Mouse (Mus musculus) C2C12 (cell line): ENCODE data around the gene Crispld2. TPM values are rescaled to one million over a fixed set of nuclear protein-coding genes. Genes with fewer than 3 reads are reported as not detected.

ENCODE experiments used
- H3K27me3 ChIP-seq: one replicate; pipeline ENCODE4 v1.6.1; 2011; ENCODE audit not compliant: control insufficient read depth, insufficient read depth, insufficient read length
- H3K36me3 ChIP-seq: one replicate; pipeline ENCODE4 v1.6.1; 2011; ENCODE audit not compliant: control insufficient read depth, insufficient read depth
- H3K4me3 ChIP-seq: one replicate; pipeline ENCODE4 v1.5.1; 2011; ENCODE audit warnings: mild to moderate bottlenecking, control low read depth; ENCODE audit not compliant: poor library complexity, insufficient read depth, severe bottlenecking
- H3K79me2 ChIP-seq: one replicate; pipeline ENCODE4 v1.6.1; 2011; ENCODE audit not compliant: control insufficient read depth, insufficient read depth
- H3K79me3 ChIP-seq: one replicate; pipeline ENCODE4 v1.6.1; 2011; ENCODE audit warnings: low read depth, control low read depth
- H3ac ChIP-seq: one replicate; pipeline ENCODE3; 2011; ENCODE audit warnings: low read depth; ENCODE audit not compliant: control insufficient read depth, insufficient read length
- CEBPB ChIP-seq: IDR thresholded peaks from one replicate; pipeline ENCODE4 v1.6.1; 2011; ENCODE audit warnings: low read depth, mild to moderate bottlenecking, control low read depth, moderate library complexity
- CTCF ChIP-seq: IDR thresholded peaks from one replicate; pipeline ENCODE4 v1.5.1; 2011; ENCODE audit not compliant: control insufficient read depth, insufficient read depth, insufficient read length
- FOSL1 ChIP-seq: IDR thresholded peaks from one replicate; pipeline ENCODE4 v1.8.0; 2011; ENCODE audit warnings: mild to moderate bottlenecking, low read length; ENCODE audit not compliant: poor library complexity, insufficient read depth, severe bottlenecking
- MAX ChIP-seq: IDR thresholded peaks from one replicate; pipeline ENCODE4 v1.6.1; 2011; ENCODE audit warnings: mild to moderate bottlenecking, control low read depth
- MYOD1 ChIP-seq: IDR thresholded peaks from one replicate; pipeline ENCODE4 v1.6.1; 2011; ENCODE audit warnings: low read depth; ENCODE audit not compliant: control insufficient read depth, insufficient read length
- MYOG ChIP-seq: IDR thresholded peaks from one replicate; pipeline ENCODE4 v1.6.1; 2011; ENCODE audit not compliant: control insufficient read depth, insufficient read length; ENCODE audit errors: extremely low read depth
- USF1 ChIP-seq: IDR thresholded peaks from one replicate; pipeline ENCODE4 v1.6.1; 2011; ENCODE audit warnings: low read depth, mild to moderate bottlenecking, control low read depth, moderate library complexity
- polyA plus RNA-seq: library from polyadenylated mRNA; unstranded; fragments of >200 nt; fragmentation: generic; extraction: Trizol; gene quantifications from one replicate; pipeline ENCODE4 v1.2.1, GENCODE M21; 2012; ENCODE audit warnings: missing spikeins

The Crispld2 gene
- polyA plus RNA-seq, 1 experiment = 0.13 TPM

- H3K4me3 ChIP-seq = no peak overlapping the region
- TF ChIP-seq MYOD1 = no peak
- no peak for TF ChIP-seq FOSL1
- no peak for TF ChIP-seq CEBPB
- no peak for TF ChIP-seq MAX
- no peak for TF ChIP-seq USF1
- TF ChIP-seq CTCF = no peak
- no peaks in the 10 kb centered on the region for H3K79me2 ChIP-seq
Observed at GRCm38 (mm10) chr8:120016424-120016823, 24.2 kb downstream of the Crispld2 start.

DNA sequence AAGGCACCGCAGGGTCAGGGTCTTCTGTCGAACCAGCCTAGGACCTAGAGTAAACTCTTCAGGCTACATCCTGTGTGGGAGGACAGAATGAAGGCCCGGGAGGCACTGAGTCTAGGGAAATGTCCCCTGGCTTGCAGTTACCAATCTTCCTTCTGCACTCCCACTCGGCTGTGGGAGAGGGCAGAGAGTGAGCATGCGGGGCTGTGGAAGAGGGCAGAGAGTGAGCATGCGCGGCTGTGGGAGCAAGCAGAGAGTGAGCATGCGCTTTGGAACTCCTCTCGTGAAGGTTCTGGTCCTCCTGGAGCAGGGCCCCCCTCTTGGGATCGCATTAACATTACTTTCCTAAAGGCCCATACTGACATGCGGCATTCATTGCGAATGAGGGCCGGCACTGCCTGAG lies 25.1 kb downstream of the Crispld2 start:
- no peaks in the 10 kb centered on the region for H3K79me3 ChIP-seq
- H3K4me3 ChIP-seq = no peak overlapping the region
- TF ChIP-seq USF1 = no peak
- H3K36me3 ChIP-seq = no peaks in the 10 kb centered on the region
- H3K27me3 ChIP-seq = peaks cover 39% of the 10 kb centered on the region
- no peak overlapping the region for H3ac ChIP-seq
- H3K79me2 ChIP-seq = no peaks in the 10 kb centered on the region

More at GRCm38 (mm10) chr8:120016424-120016823, 24.2 kb downstream of the Crispld2 start:
- Histone ChIP-seq H3K27me3 (peaks cover 37% of the 10 kb centered on the region), H3K36me3 (no peaks in the 10 kb centered on the region), H3K79me3 (no peaks in the 10 kb centered on the region), H3ac (peak overlapping the region; percentile 31)

DNA sequence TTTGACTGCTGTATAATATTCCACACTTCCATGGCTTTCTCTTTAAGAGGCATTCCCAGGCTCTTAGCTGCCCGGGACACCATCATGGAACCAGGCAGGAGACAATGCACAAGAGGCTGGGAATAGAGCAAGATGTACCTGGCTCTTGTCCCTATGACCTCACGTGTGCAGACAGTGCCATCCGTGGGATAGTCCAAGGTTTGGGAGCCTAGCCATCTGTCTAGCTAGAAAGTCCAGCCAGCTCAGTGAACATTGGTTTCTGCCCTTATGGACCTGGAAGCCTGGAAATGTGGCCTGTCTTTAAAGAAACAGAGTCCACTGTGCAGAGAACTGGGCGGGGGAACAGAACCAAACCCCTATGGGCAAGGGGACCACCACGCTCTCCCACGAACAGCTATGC lies 25.5 kb downstream of the Crispld2 start:
- TF ChIP-seq MYOG (no peak), MYOD1 (no peak), MAX (no peak), CEBPB (no peak), CTCF (no peak), FOSL1 (no peak), USF1 (no peak)
- Histone ChIP-seq H3K79me2 (no peaks in the 10 kb centered on the region), H3ac (no peak overlapping the region), H3K36me3 (no peaks in the 10 kb centered on the region), H3K4me3 (no peak overlapping the region), H3K27me3 (peaks cover 43% of the 10 kb centered on the region), H3K79me3 (no peaks in the 10 kb centered on the region)

DNA sequence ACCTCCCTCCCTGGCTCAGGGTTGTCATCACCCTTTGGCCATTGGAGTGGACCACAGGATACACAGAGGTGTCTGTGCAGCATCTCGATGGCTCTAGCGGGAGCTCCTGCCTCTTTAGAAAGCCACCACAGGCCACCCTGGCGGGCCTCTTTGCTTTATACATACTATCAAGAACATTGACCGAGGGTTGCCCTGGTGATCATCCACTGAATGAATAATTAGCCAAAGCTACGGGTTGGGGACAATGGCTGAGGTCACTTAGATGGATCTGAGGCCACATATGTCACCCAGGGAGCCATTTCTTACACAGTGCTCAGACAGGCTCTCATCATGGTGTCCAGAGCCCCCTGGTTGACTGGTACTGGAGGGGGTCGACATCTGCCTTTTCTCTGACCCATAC lies 26.1 kb downstream of the Crispld2 start:
- Histone ChIP-seq H3K79me3 (no peaks in the 10 kb centered on the region), H3K36me3 (no peaks in the 10 kb centered on the region), H3ac (no peak overlapping the region), H3K27me3 (peaks cover 49% of the 10 kb centered on the region), H3K4me3 (no peak overlapping the region), H3K79me2 (no peaks in the 10 kb centered on the region)
- TF ChIP-seq CTCF (no peak), MAX (no peak), MYOD1 (no peak), FOSL1 (no peak), USF1 (no peak), CEBPB (no peak), MYOG (no peak)

- Histone ChIP-seq H3ac (no peak overlapping the region), H3K27me3 (peaks cover 57% of the 10 kb centered on the region), H3K79me2 (no peaks in the 10 kb centered on the region), H3K4me3 (no peak overlapping the region), H3K36me3 (no peaks in the 10 kb centered on the region), H3K79me3 (no peaks in the 10 kb centered on the region)
- TF ChIP-seq USF1 (no peak), MYOD1 (no peak), MYOG (no peak), CTCF (no peak), MAX (no peak), CEBPB (no peak), FOSL1 (no peak)
Observed at GRCm38 (mm10) chr8:120019297-120019696, 27.1 kb downstream of the Crispld2 start.

- no peak for TF ChIP-seq MAX
- TF ChIP-seq CEBPB = no peak
- no peak for TF ChIP-seq CTCF
- TF ChIP-seq FOSL1 = no peak
- TF ChIP-seq USF1 = no peak
- TF ChIP-seq MYOG = no peak
- no peak for TF ChIP-seq MYOD1
- H3K79me2 ChIP-seq = no peaks in the 10 kb centered on the region
- no peak overlapping the region for H3K4me3 ChIP-seq
- H3K36me3 ChIP-seq = no peaks in the 10 kb centered on the region
- H3K27me3 ChIP-seq = peaks cover 67% of the 10 kb centered on the region
- H3ac ChIP-seq = no peak overlapping the region
- H3K79me3 ChIP-seq = no peaks in the 10 kb centered on the region
Observed at GRCm38 (mm10) chr8:120020298-120020697, 28.1 kb downstream of the Crispld2 start.
